Mouse (Mus musculus) heart, postnatal 14 days (tissue): ENCODE data around the gene Rhoc. TPM values are rescaled to one million over a fixed set of nuclear protein-coding genes. Genes with fewer than 3 reads are reported as not detected.
"Not testable (repeated sequence)": the region's sequence is repeated elsewhere in the genome, so short reads cannot be mapped to it uniquely, and the experiment has no call there.

ENCODE experiments used
- DNase-seq, 2 experiments: peaks; one replicate each; pipeline ENCODE4 v3.0.0; 2021 to 2022
- intact Hi-C: fragments of 180-260 bp; cut with DNase I; formaldehyde crosslinking; loops from one replicate; pipeline ENCODE4 v1.15.1; 2025
- long read RNA-seq, 2 experiments: library from polyadenylated mRNA; stranded (forward); transcript quantifications; one replicate each; pipeline ENCODE4 v2.0.0; 2021
- total RNA-seq, 2 experiments: library from RNA; stranded (reverse); gene quantifications; 2 replicates each; pipeline ENCODE4 v1.2.3; 2021

Gene Rhoc
- total RNA-seq, result 100 to 1,000 TPM; 139 to 166 TPM
- long read RNA-seq, experiment 1, transcript Rhoc-202 (5 exons, 959 nt), result minor isoform, 7 of 128 reads
- long read RNA-seq, experiment 1, transcript Rhoc-201 (5 exons, 1,202 nt), result major isoform, 105 of 128 reads
- long read RNA-seq, experiment 1, partial matches to known transcripts, result 8 of 128 reads
- long read RNA-seq, experiment 1, other reads (novel, unspliced or antisense), result 8 of 128 reads
- long read RNA-seq, experiment 2, transcript Rhoc-201 (5 exons, 1,202 nt), result major isoform, 65 of 78 reads
- long read RNA-seq, experiment 2, partial matches to known transcripts, result 3 of 78 reads
- long read RNA-seq, experiment 2, other reads (novel, unspliced or antisense), result 9 of 78 reads

DNA sequence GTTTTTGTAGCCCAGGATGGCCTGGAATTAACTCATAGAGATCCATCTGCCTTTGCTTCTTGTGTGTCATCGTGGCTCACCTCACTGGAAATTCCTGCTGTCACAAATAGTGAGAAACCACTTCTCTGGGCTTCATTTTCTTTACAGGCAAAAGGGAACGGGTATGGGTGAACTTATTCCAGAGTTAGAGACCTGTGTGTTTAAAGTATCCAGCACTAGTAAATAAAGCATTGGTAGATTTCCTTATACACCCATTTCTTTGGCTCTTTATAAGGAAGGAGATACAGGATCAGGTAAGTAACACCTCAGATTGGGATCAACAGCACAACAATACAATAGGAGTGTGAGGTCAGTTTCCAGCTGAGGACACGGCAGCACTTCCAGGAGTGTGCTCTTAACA, at the start of gene Rhoc:
TSS of gene Rhoc (plus strand) at position 301 of the 400 bp plus-strand sequence.
- no peak for DNase-seq
- intact Hi-C loops, result loop anchor here (2.0 to 10.0 kb wide), 4 partner anchors 29 to 1763 kb away; partner anchors contain the start of gene Csde1

DNA sequence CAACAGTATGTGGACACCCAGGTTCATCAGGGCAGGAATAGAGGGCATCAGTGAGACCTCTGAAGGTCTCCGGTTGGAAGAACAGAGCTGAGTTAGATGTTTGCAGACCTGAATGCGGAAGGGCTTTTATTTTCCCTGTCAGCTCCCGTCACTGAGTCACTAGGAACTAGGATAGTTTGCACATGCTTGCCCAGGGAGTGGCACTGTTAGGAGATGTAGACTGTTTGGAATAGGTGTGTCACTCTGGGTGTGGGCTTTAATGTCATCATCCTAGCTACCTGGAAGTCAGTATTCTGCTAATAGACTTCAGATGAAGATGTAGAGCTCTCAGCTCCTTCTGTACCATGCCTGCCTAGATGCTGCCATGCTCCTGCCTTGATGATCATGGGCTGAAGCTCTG, 46.2 kb upstream of the Rhoc start:
- no peak for DNase-seq

DNA sequence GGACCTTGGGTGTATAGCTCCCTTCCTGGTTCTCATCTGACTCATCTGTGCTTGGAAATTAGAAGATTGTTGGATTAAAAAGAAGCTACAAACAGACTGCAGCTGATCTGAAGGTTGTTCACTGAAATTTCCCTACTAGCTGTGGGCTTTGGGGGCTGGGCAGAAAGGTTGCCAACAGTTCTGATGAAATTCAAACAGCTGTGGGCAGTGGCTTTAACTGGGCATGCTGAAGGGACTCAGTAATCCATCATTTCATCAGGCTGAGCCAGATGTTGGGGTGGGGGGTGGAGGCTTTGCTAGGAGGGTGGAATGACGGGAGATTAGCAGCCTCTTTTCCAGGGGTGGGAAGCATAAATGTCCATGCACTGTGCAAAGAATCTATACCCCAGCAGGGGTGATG, 45.0 kb upstream of the Rhoc start:
- no peak for DNase-seq
- intact Hi-C loops, result no loop called here

More for the DNA sequence above, 46.2 kb upstream of the Rhoc start:
- intact Hi-C loops, result no loop called here

DNA sequence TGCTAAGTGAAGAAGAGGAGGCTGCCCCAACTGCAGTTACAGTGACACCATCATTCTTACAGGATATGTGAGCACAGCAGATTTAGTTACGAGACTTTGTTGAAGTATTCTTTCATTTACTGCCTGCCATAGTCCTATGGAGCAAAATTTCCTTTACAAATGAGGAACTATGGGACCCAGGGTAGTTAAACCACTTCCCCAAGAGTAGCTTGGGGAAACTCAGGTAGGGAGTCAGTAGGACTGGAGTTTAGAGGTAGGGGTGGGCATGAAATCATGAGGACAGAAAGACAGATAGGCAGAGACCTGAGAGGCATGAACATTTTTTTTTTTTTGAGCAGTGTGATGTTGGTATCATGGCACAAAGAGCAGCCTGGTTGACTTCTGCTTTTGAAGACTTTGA, 44.3 kb upstream of the Rhoc start:
- DNase-seq, result no peak
- intact Hi-C loops, result no loop called here

DNA sequence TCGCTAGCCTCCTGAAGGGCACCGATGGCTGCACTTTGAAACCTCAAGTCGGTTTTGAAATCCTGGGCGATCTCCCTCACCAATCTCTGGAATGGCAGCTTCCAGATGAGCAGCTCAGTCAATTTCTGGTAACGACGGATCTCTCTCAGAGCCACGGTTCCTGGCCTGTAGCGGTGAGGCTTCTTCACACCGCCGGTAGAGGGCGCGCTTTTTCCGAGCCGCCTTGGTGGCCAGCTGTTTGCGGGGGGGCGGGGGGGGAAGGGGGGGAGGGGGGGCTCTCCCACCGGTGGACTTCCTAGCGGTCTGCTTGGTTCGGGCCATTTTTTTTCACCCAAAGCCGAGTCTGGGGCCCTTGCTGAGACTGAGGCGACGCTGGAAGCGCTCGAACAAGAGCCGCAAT, 35.3 kb upstream of the Rhoc start:
- peak; percentile 38 to 50 for DNase-seq
- intact Hi-C loops, result not testable (repeated sequence)

DNA sequence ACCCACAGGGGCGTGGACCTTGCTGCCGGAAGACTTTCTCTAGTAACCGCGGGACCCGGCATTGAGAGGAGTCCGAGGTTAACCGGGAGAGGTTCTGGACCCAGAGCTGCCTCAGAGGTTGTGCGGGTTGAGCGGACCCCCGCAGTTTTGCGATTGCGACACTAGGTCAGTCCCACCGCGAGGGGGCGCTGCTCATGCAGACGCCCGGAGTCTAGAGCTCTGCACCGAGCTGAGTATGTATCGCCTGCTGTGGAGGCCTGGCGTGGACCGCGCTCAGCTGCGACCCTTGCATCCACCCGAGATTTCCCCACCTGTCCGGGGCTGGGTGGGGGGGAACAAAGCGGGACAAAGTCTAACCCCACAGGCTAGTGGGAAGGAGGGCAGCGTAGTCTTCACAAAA, 29.8 kb upstream of the Rhoc start:
- DNase-seq, result peak; percentile 79 to 85
- intact Hi-C loops, result no loop called here

DNA sequence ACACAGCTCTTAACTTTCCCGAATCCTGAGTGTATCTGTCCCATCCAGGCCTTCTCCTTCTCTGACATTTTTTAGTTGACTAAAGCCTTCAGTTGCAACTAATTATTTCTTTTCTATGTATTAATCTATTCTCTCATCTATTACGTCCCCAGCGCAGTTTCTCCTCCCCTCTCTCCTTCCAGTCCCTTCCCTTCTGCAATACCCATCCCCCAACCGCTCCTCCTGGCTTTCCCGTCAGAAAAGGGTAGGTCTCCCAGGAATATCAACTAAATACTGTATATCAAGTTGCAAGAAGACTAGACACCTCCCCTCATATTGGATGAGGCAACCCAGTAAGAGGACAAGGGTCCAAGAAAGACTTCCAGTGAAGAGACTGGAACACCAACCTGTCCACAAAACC, 29.3 kb upstream of the Rhoc start:
- intact Hi-C loops, result no loop called here
- DNase-seq, result no peak

DNA sequence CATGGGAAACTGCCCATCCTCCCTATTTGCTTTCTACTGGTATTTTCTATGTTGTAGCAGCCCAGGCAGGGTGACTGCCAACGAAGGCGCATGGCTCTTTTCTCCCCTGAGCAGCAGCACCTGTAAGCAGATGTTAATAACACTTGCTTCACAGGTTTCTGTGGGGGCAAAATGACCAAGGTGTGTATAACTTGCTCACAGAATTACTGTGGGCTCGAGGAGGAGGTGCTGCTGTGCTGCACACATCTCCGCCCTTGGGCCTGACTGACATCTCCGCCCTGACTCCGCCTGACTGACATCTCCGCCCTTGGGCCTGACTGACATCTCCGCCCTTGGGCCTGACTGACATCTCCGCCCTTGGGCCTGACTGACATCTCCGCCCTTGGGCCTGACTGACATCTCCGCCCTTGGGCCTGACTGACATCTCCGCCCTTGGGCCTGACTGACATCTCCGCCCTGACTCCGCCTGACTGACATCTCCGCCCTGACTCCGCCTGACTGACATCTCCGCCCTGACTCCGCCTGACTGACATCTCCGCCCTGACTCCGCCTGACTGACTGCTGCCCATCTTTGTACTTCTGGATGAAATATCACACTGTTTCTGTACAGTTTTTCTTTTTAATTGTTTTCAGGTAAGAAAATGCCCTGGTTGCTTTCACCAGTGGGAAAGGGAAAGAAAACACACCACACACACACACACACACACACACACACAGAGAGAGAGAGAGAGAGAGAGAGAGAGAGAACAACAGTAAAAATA, 25.9 kb upstream of the Rhoc start:
- intact Hi-C loops, DNase-seq: not testable (repeated sequence)

DNA sequence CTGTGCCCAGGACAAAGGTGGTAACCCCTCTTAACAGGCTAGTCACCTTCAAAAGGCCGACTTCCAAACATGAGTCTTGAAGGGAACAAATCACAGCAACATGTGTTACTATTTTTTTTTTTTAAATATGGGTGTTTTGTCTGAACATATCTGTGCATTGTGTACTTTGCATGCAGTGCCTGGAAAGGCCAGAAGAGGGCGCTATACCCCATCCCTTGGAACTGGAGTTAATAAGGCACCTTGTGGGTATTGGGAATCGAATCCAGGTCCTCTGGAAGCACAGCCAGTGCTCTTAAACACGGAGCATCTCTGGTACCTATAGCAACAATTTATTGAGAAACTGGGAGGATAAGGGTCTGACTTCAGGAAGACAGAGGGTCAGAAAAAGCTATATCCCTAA, 23.2 kb upstream of the Rhoc start:
- no peak for DNase-seq
- intact Hi-C loops, result loop anchor here (5.0 kb wide), 1 partner anchor 227 kb away; no protein-coding TSS in a partner anchor

DNA sequence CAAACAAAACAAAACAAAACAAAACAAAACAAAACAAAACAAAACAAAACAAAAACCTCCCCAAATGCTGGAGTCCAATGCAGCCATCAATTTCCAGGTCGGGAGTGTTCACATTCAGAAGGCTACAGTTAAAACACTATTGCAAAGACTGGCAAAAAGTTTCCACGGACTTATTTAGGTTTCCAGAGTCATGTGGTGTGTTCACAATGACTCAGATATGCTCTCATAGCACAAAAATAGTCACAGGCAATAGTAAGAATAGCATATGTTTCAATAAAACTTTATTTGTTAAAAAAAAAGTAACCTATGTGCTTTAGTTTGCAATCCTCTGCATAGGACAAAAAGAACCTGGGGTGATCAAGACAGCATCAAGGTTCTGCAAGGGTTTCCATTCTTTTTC, 21.0 kb upstream of the Rhoc start:
- DNase-seq, result no peak
- intact Hi-C loops, result loop anchor here (5.0 kb wide), 1 partner anchor 225 kb away; no protein-coding TSS in a partner anchor

DNA sequence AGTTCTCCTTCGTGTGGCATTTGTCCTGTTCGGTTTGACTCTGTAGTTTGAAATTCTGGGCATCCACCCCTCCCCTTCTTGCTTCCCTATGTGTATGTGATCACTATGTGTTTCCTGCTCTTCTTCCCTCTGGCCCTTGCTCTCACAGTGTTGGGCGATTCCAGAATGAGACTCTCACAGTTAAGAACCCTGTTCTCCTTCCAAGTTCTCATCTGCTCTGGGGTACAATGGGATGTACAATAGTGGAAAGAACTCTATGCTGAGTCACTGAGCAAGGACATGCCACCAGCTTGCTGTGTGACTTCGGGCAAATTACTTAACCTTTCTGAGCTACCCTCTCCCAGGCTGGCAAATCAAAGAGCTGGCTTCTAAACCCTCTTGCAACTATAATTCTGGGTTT, 20.5 kb upstream of the Rhoc start:
- DNase-seq, result no peak
- intact Hi-C loops, result loop anchor here (5.0 kb wide), 1 partner anchor 225 kb away; no protein-coding TSS in a partner anchor

DNA sequence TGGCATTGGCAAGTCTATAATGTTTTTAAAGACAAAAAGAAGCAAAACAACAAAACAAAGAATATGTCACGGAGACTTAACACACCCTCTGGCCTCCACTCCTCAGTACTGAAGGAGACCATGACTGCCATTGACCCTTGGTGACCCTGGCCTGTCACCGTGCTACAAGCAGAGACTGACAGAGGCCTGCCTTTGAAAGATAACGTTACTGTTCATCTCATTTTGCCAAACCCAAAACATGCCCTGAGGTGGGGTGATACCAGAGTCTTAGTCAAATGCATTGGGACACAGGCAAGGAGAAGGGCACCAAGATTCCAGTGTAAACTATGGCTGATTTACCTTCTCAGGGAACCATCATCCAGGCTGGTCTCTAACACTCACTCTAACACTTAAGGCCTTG, 19.0 kb upstream of the Rhoc start:
- intact Hi-C loops, result loop anchor here (5.0 kb wide), 1 partner anchor 223 kb away; no protein-coding TSS in a partner anchor
- DNase-seq, result no peak

DNA sequence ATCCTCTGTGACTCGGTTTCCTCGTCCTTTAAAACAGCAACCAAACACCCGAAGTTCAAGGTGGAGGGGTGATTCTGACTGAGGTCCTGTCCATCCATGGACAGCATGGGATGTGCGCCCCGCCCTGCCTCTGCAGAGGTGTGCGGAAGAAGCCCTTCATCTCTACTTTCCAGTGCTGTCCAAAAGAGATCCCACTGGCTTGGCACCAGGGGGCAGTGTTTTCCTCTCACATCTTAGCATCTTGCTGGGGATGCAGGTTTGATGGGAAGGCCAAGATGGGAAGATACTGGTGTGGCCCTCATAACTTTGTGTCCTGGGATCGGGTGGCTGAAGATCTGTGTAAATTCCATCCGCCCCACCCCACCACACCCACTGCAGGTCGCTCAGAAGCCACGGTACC, 18.1 kb upstream of the Rhoc start:
- peak; percentile 61 to 65 for DNase-seq
- intact Hi-C loops, result loop anchor here (5.0 kb wide), 1 partner anchor 292 kb away; no protein-coding TSS in a partner anchor

DNA sequence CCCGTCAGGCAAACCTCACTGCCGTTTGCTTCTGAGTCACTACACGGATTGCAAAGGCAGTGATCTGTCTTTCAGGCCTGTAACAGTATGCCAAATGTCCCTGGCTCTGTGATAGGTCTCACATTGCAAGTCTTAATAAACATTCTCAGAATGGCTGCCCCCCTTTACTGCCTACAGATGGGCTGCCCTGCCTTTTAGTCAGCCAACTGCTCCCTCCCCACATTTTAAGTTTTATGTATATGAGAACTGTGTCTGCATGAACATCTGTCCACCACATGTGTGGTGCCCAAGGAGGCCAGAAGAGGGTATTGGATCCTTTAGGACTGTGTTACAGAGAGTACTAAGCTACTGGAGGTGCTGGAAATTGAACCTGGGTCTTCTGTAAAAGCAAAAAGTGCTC, 17.3 kb upstream of the Rhoc start:
- no peak for DNase-seq
- intact Hi-C loops, result loop anchor here (5.0 kb wide), 1 partner anchor 291 kb away; no protein-coding TSS in a partner anchor

DNA sequence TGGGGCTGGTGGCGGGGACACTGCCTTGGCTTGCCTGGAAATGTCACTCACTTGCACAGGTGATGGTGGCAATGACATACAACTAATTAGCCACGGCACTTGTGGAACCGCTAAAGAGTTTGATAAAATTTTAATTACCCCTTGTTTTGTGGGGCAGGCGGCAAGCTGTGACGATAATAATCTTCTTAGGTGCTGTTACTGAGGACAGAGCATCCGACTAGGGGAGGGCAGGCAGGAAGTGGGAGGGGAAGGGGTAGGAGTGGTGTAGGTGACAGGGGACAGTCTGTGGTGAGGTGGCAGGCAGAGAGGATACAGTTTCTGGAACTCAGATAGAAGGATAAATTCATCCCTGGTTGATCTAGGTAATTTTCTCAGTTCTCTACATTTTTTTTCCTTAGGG, 16.7 kb upstream of the Rhoc start:
- intact Hi-C loops, result loop anchor here (5.0 kb wide), 1 partner anchor 291 kb away; no protein-coding TSS in a partner anchor
- DNase-seq, result no peak

DNA sequence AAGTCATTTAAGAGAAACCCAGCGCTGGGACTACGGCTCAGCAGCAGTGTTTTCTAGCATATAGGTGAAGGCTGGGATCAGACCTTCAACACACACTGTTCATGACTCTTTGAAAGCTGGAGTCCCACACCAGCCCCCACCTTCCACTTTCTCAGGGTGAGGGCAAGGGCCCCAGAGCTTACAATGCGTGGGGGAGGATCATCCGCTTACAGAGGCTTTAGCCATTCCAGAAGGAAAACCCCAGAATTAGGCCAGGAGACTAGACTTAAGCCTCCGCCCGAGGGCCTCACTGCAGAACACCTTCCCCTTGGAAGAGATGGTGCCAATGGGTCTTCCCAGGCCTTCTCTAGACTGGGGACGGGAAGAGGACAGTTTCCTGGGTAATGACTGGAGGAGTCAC, 14.9 kb upstream of the Rhoc start:
- no peak for DNase-seq
- intact Hi-C loops, result loop anchor here (5.0 kb wide), 1 partner anchor 289 kb away; no protein-coding TSS in a partner anchor

DNA sequence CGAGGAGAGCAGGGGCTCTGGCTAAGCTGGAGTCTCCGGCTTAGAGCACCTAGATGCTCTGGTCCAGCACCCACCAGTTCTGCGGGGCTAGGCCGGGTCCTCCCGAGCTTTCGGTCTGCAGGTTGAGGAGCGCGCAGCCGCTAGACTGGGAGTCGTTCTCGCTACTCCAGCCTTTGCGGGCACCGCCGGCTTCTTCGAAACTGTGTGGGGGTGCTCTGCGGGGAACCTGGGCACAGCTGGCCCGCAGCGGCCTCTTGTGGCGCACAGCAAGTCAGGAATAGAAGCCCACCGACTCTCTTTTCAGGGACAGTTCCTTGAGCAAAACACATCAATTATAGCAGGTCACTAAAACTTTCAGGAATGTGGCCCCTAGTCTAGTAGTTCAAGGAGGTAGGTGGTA, 10.8 kb upstream of the Rhoc start:
- intact Hi-C loops, result no loop called here

DNA sequence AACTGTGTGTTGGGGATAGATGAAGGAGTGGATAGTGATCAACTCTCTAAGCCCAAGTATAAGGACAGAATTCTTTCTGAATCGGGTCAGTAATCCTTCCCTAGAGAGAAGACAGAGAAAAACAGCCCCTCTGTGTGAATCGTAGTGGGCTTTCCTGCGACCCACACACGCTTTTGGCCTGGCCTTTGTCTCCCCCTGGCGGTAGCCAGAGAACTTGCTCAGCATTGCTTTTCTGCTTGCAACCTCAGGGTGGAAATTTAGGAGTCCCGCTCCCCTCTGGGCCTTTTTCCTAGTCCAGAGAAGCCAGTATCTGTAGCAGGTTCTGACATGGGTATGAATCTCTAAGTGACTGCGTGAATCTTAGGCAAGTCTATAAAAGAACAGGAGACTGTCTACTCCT, 8.2 kb upstream of the Rhoc start:
- intact Hi-C loops, result loop anchor here (1.0 to 10.0 kb wide), 2 partner anchors 66 to 1755 kb away; partner anchors contain the start of gene Csde1
- DNase-seq, result peak; percentile 75 to 81

More for the DNA sequence above, 10.8 kb upstream of the Rhoc start:
- DNase-seq, result no peak

DNA sequence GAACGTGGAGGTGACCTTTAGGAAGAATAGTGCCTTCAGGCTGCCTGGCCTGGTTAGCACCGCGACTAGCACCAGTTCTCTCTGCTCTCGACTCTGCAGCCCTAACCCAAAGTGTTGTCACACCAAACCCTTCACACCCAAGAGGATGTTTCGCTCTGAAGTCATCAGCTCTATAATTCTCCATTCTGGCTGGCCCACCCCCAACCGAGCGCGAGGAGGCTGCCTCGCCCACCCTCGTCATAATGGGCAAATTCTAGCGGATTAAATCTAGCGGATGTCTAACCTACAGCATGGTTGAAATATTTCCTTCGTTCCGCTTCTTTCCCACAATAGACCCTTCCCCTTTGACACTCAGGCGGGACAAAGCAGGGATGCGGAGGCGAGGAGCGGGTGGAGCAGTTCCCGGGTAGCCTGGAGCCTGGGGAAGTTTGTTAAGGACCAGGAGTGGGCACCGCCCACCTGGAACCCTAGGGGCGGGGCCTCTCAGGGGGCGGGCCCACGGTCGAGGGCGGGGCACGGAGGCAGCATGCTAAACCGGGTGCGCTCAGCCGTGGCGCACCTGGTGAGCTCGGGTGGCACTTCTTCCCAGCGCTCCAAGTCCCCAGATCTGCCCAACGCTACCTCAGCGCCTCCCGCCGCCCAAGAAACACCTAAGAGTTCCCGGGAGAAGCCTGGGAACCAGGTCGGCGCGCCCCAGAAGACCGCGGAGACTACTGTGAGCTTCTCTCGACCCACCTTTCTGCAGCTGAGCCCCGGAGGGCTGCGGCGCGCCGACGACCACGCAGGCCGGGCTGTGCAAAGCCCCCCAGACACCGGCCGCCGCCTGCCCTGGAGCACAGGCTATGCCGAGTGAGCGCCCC, 7.4 kb upstream of the Rhoc start, which contains the start of gene Ppm1j:
TSS of gene Ppm1j (plus strand) at position 496 of the 860 bp plus-strand sequence.
- DNase-seq, result peak; percentile 82 to 88
- intact Hi-C loops, result loop anchor here (10.0 kb wide), 1 partner anchor 1756 kb away; the partner anchor contains the start of gene Csde1

DNA sequence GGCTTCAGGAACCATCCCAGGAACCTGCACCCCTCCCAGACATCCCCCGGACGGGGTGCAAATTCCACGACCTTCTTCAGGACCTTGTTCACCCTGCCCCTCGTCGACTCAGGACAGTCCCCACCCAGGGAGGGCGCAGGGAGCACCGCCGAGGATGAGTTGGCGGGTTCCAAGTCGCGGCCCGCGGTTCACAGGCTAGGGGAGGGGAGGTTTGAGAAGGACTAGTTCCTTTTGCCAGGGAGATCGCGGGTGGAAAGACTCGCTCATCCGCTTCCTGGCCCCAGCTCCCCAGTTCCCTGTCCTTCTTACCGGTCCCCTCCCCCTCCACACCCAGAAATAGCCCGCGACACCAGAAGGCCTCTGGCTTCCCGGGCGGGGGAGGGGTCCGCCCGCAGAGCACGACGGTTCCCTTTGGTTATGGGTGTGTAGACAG, 6.7 kb upstream of the Rhoc start, which contains the start of gene Fam19a3:
TSS of gene Fam19a3 (minus strand) at position 370 of the 433 bp plus-strand sequence.
- DNase-seq, result peak; percentile 67 to 77
- intact Hi-C loops, result loop anchor here (10.0 kb wide), 1 partner anchor 1757 kb away; the partner anchor contains the start of gene Csde1
